Mouse (Mus musculus) embryonic fibroblast, embryonic 13.5 days (primary cell): ENCODE data around the gene Gm20388. TPM values are rescaled to one million over a fixed set of nuclear protein-coding genes. Genes with fewer than 3 reads are reported as not detected.
"Not testable (repeated sequence)": the region's sequence is repeated elsewhere in the genome, so short reads cannot be mapped to it uniquely, and the experiment has no call there.

Experiments
- H3K27ac ChIP-seq: 2 replicates; pipeline ENCODE4 v1.5.1; 2012; ENCODE audit warnings: low read length, control low read depth, inconsistent platforms; ENCODE audit not compliant: insufficient read depth
- H3K4me1 ChIP-seq: 2 replicates; pipeline ENCODE4 v1.6.1; 2011; ENCODE audit warnings: low read length; ENCODE audit not compliant: control insufficient read depth, insufficient read depth
- H3K4me3 ChIP-seq: 2 replicates; pipeline ENCODE4 v1.5.1; 2011; ENCODE audit warnings: mild to moderate bottlenecking, control low read depth, low read length; ENCODE audit not compliant: insufficient read depth
- CTCF ChIP-seq: IDR thresholded peaks from 2 replicates; pipeline ENCODE4 v1.5.1; 2011; ENCODE audit warnings: mild to moderate bottlenecking, control low read depth, low read length, moderate library complexity, borderline replicate concordance; ENCODE audit not compliant: insufficient read depth
- POLR2A ChIP-seq: IDR thresholded peaks from 2 replicates; pipeline ENCODE4 v1.6.1; 2011; ENCODE audit warnings: low read depth, mild to moderate bottlenecking, control low read depth, low read length, moderate library complexity
- polyA plus RNA-seq: library from polyadenylated mRNA; stranded (reverse); fragments of >200 nt; gene quantifications from 2 replicates; pipeline ENCODE4 v1.2.4, GENCODE M21; 2011; ENCODE audit warnings: low read depth; ENCODE audit not compliant: missing spikeins, insufficient read length

Gene Gm20388
- polyA plus RNA-seq, 1 experiment, result 82.8 TPM

GRCm38 (mm10) chr8:121663101-121663500 lies 1752.5 kb downstream of the Gm20388 start:
- TF ChIP-seq CTCF (no peak), POLR2A (no peak)
- Histone ChIP-seq H3K27ac (no peak overlapping the region), H3K4me1 (peaks cover 4% of the 10 kb centered on the region; the same call in 1 of the 2 replicates)

GRCm38 (mm10) chr8:121665329-121665728 lies 1754.7 kb downstream of the Gm20388 start:
- peaks cover 12% of the 10 kb centered on the region; the same call in 1 of the 2 replicates for H3K4me1 ChIP-seq
- TF ChIP-seq CTCF, result no peak
- TF ChIP-seq POLR2A, result 0 out of 2 replicates have a peak, but pooled peaks have one; percentile 33
- H3K27ac ChIP-seq, result peak overlapping the region; percentile 49
- no peak overlapping the region for H3K4me3 ChIP-seq

More at GRCm38 (mm10) chr8:121663101-121663500, 1752.5 kb downstream of the Gm20388 start:
- no peak overlapping the region for H3K4me3 ChIP-seq

DNA sequence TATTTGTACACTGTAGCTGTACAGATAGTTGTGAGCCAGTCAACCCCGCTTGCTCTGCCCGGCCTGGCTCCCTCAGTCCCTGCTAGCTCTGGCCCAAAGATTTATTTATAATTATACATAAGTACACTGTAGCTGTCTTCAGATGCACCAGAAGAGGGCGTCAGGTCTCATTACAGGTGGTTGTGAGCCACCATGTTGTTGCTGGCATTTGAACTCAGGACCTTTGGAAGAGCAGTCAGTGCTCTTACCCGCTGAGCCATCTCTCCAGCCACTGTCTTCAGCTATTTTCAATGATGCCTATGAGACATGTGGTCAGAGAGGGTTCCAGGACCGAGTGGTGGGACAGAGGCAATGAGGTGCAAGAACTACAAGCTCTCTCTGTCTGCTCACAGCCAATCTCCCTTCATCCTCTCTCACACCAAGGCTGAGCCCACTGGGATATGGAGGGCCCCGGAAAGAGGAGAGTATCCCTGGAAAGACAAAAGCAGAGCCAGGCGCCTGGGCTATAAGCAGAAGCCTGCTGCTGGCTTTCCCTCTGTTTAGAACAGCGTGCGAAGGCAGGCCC lies 1757.4 kb downstream of the Gm20388 start:
- peaks cover 12% of the 10 kb centered on the region; the same call in 1 of the 2 replicates for H3K4me1 ChIP-seq
- H3K27ac ChIP-seq, result peak overlapping the region; percentile 34
- H3K4me3 ChIP-seq, result not testable (repeated sequence)

GRCm38 (mm10) chr8:121668553-121668952 lies 1757.9 kb downstream of the Gm20388 start:
- TF ChIP-seq CTCF (no peak), POLR2A (0 out of 2 replicates have a peak, but pooled peaks have one; percentile 37)
- H3K4me3 ChIP-seq, result no peak overlapping the region
- peaks cover 12% of the 10 kb centered on the region; the same call in 1 of the 2 replicates for H3K4me1 ChIP-seq
- peak overlapping the region; percentile 34 for H3K27ac ChIP-seq

- peak overlapping the region; percentile 45 for H3K27ac ChIP-seq
Observed at GRCm38 (mm10) chr8:121669208-121669607, 1758.6 kb downstream of the Gm20388 start.

GRCm38 (mm10) chr8:121673153-121673552 lies 1762.5 kb downstream of the Gm20388 start:
- no peak overlapping the region for H3K4me3 ChIP-seq
- peaks cover 7% of the 10 kb centered on the region; the same call in 1 of the 2 replicates for H3K4me1 ChIP-seq
- TF ChIP-seq CTCF, result no peak
- no peak for TF ChIP-seq POLR2A
- no peak overlapping the region for H3K27ac ChIP-seq

More at GRCm38 (mm10) chr8:121669208-121669607, 1758.6 kb downstream of the Gm20388 start:
- H3K4me1 ChIP-seq, result peaks cover 12% of the 10 kb centered on the region; the same call in 1 of the 2 replicates
- no peak overlapping the region for H3K4me3 ChIP-seq
- TF ChIP-seq POLR2A, result peak; percentile 56
- no peak for TF ChIP-seq CTCF

DNA sequence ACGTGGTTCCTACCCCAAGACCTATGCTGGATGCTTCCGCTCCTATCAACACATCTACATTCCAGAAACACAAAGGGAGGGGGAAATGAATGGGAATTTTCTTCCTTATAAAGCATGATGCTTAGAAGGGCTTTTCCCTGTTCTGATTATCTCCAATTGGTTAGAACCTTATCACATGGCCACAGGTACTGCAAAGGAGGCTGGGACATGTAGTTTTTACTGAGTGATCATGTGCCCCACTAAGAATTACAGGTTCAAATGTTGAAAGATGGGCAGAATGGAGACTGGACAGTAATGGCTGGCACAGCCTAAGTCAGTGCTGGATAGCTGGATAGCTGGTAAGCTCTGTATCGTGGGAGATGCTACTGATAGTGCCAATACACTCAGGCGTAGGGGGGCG lies 1763.3 kb downstream of the Gm20388 start:
- H3K4me1 ChIP-seq, result peaks cover 2% of the 10 kb centered on the region; the same call in 1 of the 2 replicates
- no peak overlapping the region for H3K4me3 ChIP-seq
- TF ChIP-seq CTCF (no peak), POLR2A (no peak)
- no peak overlapping the region for H3K27ac ChIP-seq

- H3K4me1 ChIP-seq, result no peaks in the 10 kb centered on the region
- H3K4me3 ChIP-seq, result no peak overlapping the region
- no peak overlapping the region for H3K27ac ChIP-seq
- 0 out of 2 replicates have a peak, but pooled peaks have one; percentile 4 for TF ChIP-seq CTCF
- TF ChIP-seq POLR2A, result no peak
Observed at GRCm38 (mm10) chr8:121674524-121674923, 1763.9 kb downstream of the Gm20388 start.

GRCm38 (mm10) chr8:121675161-121675560 lies 1764.5 kb downstream of the Gm20388 start:
- no peaks in the 10 kb centered on the region for H3K4me1 ChIP-seq
- no peak overlapping the region for H3K27ac ChIP-seq
- no peak overlapping the region for H3K4me3 ChIP-seq
- TF ChIP-seq POLR2A, result no peak
- no peak for TF ChIP-seq CTCF

GRCm38 (mm10) chr8:121675701-121676100 lies 1765.1 kb downstream of the Gm20388 start:
- H3K27ac ChIP-seq, result no peak overlapping the region
- no peak for TF ChIP-seq POLR2A
- TF ChIP-seq CTCF, result no peak
- H3K4me3 ChIP-seq, result no peak overlapping the region
- H3K4me1 ChIP-seq, result no peaks in the 10 kb centered on the region

GRCm38 (mm10) chr8:121678696-121679095 lies 1768.1 kb downstream of the Gm20388 start:
- TF ChIP-seq CTCF, result no peak
- no peak for TF ChIP-seq POLR2A
- Histone ChIP-seq H3K4me3 (no peak overlapping the region), H3K27ac (no peak overlapping the region), H3K4me1 (0 out of 2 replicates have a peak, but pooled peaks cover under 1% of the 10 kb centered on the region)
